Comparison of ENCODE assay signal across 36 mouse cellular contexts in the genomic region with DNA sequence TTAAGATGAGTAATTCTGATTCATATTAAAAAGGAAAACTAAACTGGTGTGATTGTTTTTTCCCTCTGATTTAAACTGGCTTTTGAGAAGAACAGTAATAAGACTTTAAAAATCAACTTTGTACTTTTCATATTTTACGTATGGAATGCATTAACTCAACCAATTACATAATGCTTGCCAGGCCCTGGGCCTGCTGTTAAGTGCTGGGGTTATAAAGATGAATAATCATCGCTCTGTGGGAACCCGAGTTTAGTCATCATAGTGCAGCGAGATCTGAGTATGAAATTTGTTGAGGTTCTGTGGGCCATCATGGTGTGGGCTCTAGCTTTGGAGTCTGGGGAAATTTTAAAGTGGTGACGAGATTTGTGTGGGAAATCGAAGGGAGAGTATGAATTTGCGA. TPM values are rescaled to one million over a fixed set of nuclear protein-coding genes. Genes with fewer than 3 reads are reported as not detected.
"Had no signal": no experiment of that assay in that cellular context is flagged by ENCODE, and none has a peak within 500 bp of the region (broad histone marks: within the 10 kb centered on the region; RNA-seq: fewer than 3 reads in every experiment).

No protein-coding gene starts in this region.

- H3K4me3 ChIP-seq: gastrocnemius, adult 2 months; heart, embryonic 10.5 days; heart, embryonic 12.5 days; hindbrain, embryonic 10.5 days; hindbrain, embryonic 12.5 days; intestine, embryonic 15.5 days; layer of hippocampus, adult 2 months; limb, embryonic 12.5 days; limb, embryonic 15.5 days; liver, embryonic 12.5 days had no signal

- H3K9ac ChIP-seq: heart, embryonic 12.5 days; hindbrain, embryonic 12.5 days; hindbrain, embryonic 14.5 days; intestine, embryonic 15.5 days; limb, embryonic 12.5 days; limb, embryonic 15.5 days; liver, embryonic 12.5 days; liver, embryonic 14.5 days had no signal

- DNase-seq: gastrocnemius, adult 2 months; gastrocnemius, postnatal 10 days; gastrocnemius, postnatal 25 days; heart, adult 18-20 months; heart, postnatal 10 days; heart, postnatal 4 days; kidney, adult 18-20 months; kidney, adult 8-10 months; kidney, postnatal 10 days; kidney, postnatal 25 days; kidney, postnatal 4 days; left cerebral cortex, postnatal 4 days had no signal

- H3K4me1 ChIP-seq: hindbrain, embryonic 10.5 days; hindbrain, embryonic 12.5 days; intestine, embryonic 15.5 days; liver, embryonic 12.5 days had no signal

- H3K36me3 ChIP-seq: heart, embryonic 10.5 days; heart, embryonic 12.5 days; hindbrain, embryonic 10.5 days; hindbrain, embryonic 12.5 days; intestine, embryonic 15.5 days; limb, embryonic 12.5 days; limb, embryonic 15.5 days; liver, embryonic 12.5 days had no signal

- H3K4me2 ChIP-seq: heart, embryonic 12.5 days; hindbrain, embryonic 12.5 days; hindbrain, embryonic 14.5 days; intestine, embryonic 15.5 days; limb, embryonic 12.5 days; limb, embryonic 15.5 days; liver, embryonic 12.5 days had no signal

- H3K27ac ChIP-seq: gastrocnemius, adult 2 months; heart, embryonic 10.5 days; hindbrain, embryonic 10.5 days; hindbrain, embryonic 12.5 days; hindbrain, embryonic 14.5 days; intestine, embryonic 15.5 days; layer of hippocampus, adult 2 months; limb, embryonic 12.5 days; limb, embryonic 15.5 days; liver, embryonic 12.5 days; liver, embryonic 14.5 days had no signal

- ATAC-seq: hindbrain, embryonic 16.5 days; inflammation-experienced regulatory T-cells, adult 6 months; intestine, embryonic 15.5 days; intestine, postnatal 0 days; liver, embryonic 12.5 days had no signal

- H3K9me3 ChIP-seq: heart, embryonic 10.5 days; heart, embryonic 12.5 days; hindbrain, embryonic 10.5 days; hindbrain, embryonic 12.5 days; intestine, embryonic 15.5 days; limb, embryonic 12.5 days; limb, embryonic 15.5 days; liver, embryonic 12.5 days had no signal

- H3K27me3 ChIP-seq: intestine, embryonic 15.5 days had no signal

RNA-seq across cellular contexts. Expression of a gene that starts 39.9 kb away (rescaled TPM):
- total RNA-seq: granulocyte monocyte progenitor cell, adult 5-6 weeks; layer of hippocampus, adult 2 months; layer of hippocampus, postnatal 10 days; layer of hippocampus, postnatal 25 days; left cerebral cortex, adult 8-10 months; left cerebral cortex, postnatal 10 days; left cerebral cortex, postnatal 25 days; left cerebral cortex, postnatal 4 days; liver, adult 2 months had no signal
- polyA plus RNA-seq: heart, embryonic 12.5 days; heart, embryonic 16.5 days; hindbrain, embryonic 10.5 days; hindbrain, embryonic 12.5 days; hindbrain, embryonic 14.5 days; hindbrain, embryonic 16.5 days; inflammation-experienced regulatory T-cells, adult 6 months; intestine, embryonic 15.5 days; intestine, postnatal 0 days; kidney, embryonic 14.5 days; kidney, embryonic 16.5 days; limb, embryonic 12.5 days; liver, adult 2 months; liver, embryonic 12.5 days had no signal
